Mouse (Mus musculus) frontal cortex, postnatal 14 days (tissue): Measurements from ENCODE around the gene 1700015G11Rik.

Experiments used
- DNase-seq, 2 experiments: peaks; one replicate each; pipeline ENCODE4 v3.0.0; 2022; ENCODE audit warnings: low spot score in 2 of 2

Gene 1700015G11Rik

GRCm38 (mm10) chr7:51967581-51967980 lies 47.9 kb downstream of the 1700015G11Rik start:
- DNase-seq = no peak

- no peak for DNase-seq
These were observed 50.8 kb downstream of the 1700015G11Rik start for GRCm38 (mm10) chr7:51964681-51965080.

GRCm38 (mm10) chr7:51962219-51962952 lies 53.1 kb downstream of the 1700015G11Rik start:
- DNase-seq = no peak
